Mouse (Mus musculus) heart, postnatal 0 days (tissue): ENCODE results near the gene BC004004.

Experiments
- CTCF ChIP-seq: IDR thresholded peaks from 2 replicates; pipeline ENCODE4 v1.5.1; 2016; ENCODE audit warnings: antibody characterized with exemption, control low read depth, low read depth
- EP300 ChIP-seq: IDR thresholded peaks from 2 replicates; pipeline ENCODE4 v1.6.1; 2016; ENCODE audit warnings: antibody characterized with exemption, low read depth

DNA sequence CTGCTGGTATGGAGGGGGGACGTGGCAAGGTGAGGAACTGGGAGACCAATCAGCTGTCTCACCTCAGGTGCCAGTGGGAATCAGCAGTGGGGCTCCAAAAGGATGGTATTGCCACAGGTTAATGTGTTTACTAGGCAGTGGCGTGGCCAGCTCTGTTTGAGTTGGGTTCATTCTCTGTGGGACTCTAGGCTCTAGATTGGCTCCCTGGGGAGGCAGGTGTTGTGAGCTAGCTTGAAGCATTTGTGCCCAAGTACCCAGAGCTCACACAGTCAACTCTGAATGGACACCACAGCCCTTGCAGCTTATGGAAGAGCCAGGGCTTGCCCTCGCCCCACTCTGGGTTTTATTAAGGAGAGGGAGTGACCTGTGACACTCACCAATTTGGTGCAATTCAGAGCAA lies 35.3 kb downstream of the BC004004 start:
- no peak for TF ChIP-seq CTCF
- no peak for TF ChIP-seq EP300
